Mouse (Mus musculus): ENCODE measurements around the gene Uck1. TPM values are rescaled to one million over a fixed set of nuclear protein-coding genes. Genes with fewer than 3 reads are reported as not detected.

The Uck1 gene
- polyA plus RNA-seq, 1 experiment from 2014 or later = 69.4 TPM

GRCm38 (mm10) chr2:32236760-32237487 lies 23.0 kb downstream of the Uck1 start:
- peak; percentile 48; the same call in 1 of the 2 replicates for ATAC-seq (ENCODE audit: insufficient number of reproducible peaks, insufficient read depth, low FRiP score, low TSS enrichment, low read depth)
- under 1% methylated on average over 20 of the region's 20 CpGs for WGBS
- peaks cover 23% of the 10 kb centered on the region for H3K4me1 ChIP-seq
- peak overlapping the region; percentile 82 for H3K9ac ChIP-seq
- peak overlapping the region; percentile 85 for H3K27ac ChIP-seq
- peaks cover 37% of the 10 kb centered on the region for H3K36me3 ChIP-seq
- no peaks in the 10 kb centered on the region for H3K9me3 ChIP-seq
- H3K27me3 ChIP-seq = no peaks in the 10 kb centered on the region
- peak overlapping the region; percentile 71 for H3K4me3 ChIP-seq
- H3K4me2 ChIP-seq = peak overlapping the region; percentile 85

DNA sequence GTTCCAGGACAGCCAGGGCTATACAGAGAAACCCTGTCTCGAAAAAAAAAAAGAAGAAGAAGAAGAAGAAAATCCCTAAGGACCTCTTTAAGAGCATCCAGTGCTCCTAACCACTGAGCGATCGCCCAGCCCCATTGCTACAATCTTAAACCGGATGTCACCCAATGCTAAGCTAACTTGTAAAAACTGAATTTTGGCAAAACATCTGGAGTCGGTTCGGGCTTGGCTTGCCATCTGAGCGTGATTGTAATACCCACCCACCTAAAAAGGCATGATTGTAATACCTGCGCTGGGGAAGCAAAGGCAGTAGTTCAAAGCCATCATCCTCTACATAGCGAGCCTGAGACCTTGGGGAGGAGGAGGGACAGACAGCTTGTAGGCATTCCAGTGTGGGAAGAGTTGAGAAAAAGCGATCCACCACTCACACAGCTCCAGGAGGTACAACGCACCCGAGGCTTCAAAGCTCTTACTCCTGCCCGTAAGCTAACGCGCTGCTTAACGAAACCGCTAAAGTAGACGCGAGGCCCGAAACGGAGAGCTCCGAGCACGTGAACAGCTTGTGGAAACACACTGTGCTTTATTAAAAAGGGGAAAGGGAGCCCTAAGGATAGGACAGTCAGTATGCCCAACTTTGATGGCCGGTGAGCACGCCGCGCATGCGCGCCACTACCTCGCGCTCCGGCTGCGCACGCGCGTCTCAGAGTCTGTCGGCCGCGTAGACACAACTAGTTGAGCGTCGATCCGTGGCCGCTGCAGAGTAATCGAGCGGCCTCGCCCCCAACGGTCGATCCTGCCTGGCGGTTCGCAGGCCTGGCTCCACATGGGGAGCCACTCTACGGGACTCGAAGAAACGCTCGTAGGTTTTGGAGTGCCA lies 23.8 kb downstream of the Uck1 start, which contains the start of gene Pomt1:
Pomt1 (plus strand) TSS at position 705 of the 874 bp plus-strand sequence.
- WGBS = under 1% methylated on average over 54 of the region's 54 CpGs
- Histone ChIP-seq H3K27me3 (no peaks in the 10 kb centered on the region), H3K4me3 (peak within 1 kb of the TSS; percentile 71), H3K9ac (peak within 1 kb of the TSS; percentile 82), H3K4me2 (peak within 1 kb of the TSS; percentile 85), H3K27ac (peak within 1 kb of the TSS; percentile 94), H3K4me1 (peaks cover 23% of the 10 kb centered on the region), H3K9me3 (no peaks in the 10 kb centered on the region), H3K36me3 (peaks cover 38% of the 10 kb centered on the region)
- peak; percentile 77 for ATAC-seq (ENCODE audit: insufficient number of reproducible peaks, insufficient read depth, low FRiP score, low TSS enrichment, low read depth)

DNA sequence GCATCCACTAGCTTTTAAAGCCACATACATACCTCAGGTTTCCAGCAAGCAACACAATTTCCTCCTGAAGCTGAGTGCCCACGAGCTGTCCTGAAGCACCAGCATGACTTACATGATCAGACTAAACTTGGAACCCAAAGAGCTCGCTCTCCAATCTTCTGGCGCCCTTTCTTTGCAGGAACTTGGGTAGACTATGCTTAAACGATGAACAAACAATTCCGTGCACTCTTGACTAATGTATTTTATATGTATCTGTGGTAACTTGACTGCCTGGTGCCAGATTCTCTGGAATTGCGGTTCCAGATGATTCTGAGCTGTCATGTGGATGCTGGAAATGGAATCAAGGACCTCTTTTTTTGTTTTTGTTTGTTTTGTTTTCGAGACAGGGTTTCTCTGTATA lies 24.5 kb downstream of the Uck1 start:
- ATAC-seq (ENCODE audit: insufficient number of reproducible peaks, insufficient read depth, low FRiP score, low TSS enrichment, low read depth) = no peak
- Histone ChIP-seq H3K27ac (peak overlapping the region; percentile 94), H3K27me3 (no peaks in the 10 kb centered on the region), H3K4me1 (peaks cover 23% of the 10 kb centered on the region), H3K9ac (peak overlapping the region; percentile 80), H3K36me3 (peaks cover 45% of the 10 kb centered on the region), H3K9me3 (no peaks in the 10 kb centered on the region), H3K4me3 (peak overlapping the region; percentile 71), H3K4me2 (peak overlapping the region; percentile 85)
- WGBS = 30% methylated on average over 7 of the region's 7 CpGs

DNA sequence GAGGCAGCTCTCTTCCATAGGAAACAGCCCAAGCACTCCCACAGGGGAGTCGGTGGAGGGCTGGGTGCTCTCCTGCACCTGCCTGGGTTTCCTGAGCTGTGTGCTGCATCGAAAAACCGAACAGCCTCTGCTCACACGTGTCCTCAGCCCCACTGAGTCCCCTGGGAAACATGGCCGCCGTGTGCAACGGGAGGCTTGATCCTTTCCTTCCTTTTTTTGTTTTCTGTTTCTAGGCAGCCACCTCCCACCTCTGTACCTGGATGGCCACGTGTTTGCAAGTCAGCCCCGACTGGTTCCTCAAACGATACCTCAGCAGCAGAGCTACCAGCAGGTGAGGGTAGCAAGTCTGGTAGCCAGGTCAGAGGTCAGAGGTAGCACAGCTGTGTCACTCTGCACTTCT lies 37.9 kb downstream of the Uck1 start:
- peaks cover 100% of the 10 kb centered on the region for H3K36me3 ChIP-seq
- no peak for ATAC-seq (ENCODE audit: insufficient number of reproducible peaks, insufficient read depth, low FRiP score, low TSS enrichment, low read depth)
- H3K4me2 ChIP-seq = no peak overlapping the region
- 0 out of 2 replicates have a peak overlapping the region, but pooled peaks have one; percentile 3 for H3K9ac ChIP-seq
- H3K4me1 ChIP-seq = no peaks in the 10 kb centered on the region
- WGBS = 87% methylated on average over 10 of the region's 10 CpGs
- H3K27ac ChIP-seq = no peak overlapping the region
- H3K27me3 ChIP-seq = no peaks in the 10 kb centered on the region
- no peak overlapping the region for H3K4me3 ChIP-seq
- H3K9me3 ChIP-seq = no peaks in the 10 kb centered on the region

DNA sequence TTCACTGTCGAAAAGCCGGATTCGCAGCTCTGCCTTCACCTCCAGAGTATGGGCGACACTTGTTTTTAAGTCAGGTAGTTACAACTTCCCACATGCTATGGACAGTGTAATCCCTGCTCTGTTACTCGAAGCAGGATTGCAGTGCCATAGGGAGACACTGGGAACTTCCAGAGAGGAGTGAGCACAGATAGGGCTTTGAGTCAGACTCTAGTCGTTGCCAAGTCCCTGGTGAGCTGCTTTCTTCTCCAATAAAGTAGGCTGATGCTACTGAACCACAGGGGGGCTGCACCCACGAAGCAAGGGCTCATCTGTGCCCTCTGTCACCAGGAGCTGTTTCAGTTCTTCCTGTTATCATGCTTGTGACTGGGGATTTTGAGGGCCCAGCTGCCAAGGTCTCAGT lies 38.4 kb downstream of the Uck1 start:
- H3K9me3 ChIP-seq = no peaks in the 10 kb centered on the region
- WGBS = 92% methylated on average over 7 of the region's 7 CpGs

GRCm38 (mm10) chr2:32220969-32221368 lies 39.0 kb downstream of the Uck1 start:
- 95% methylated on average over 10 of the region's 10 CpGs for WGBS
- H3K4me1 ChIP-seq = no peaks in the 10 kb centered on the region
- H3K4me3 ChIP-seq = no peak overlapping the region
- no peaks in the 10 kb centered on the region for H3K27me3 ChIP-seq
- no peaks in the 10 kb centered on the region for H3K9me3 ChIP-seq
- no peak overlapping the region for H3K4me2 ChIP-seq
- H3K27ac ChIP-seq = no peak overlapping the region
- no peak for ATAC-seq (ENCODE audit: insufficient number of reproducible peaks, insufficient read depth, low FRiP score, low TSS enrichment, low read depth)
- H3K36me3 ChIP-seq = peaks cover 100% of the 10 kb centered on the region
- H3K9ac ChIP-seq = no peak overlapping the region

More for the DNA sequence above, 38.4 kb downstream of the Uck1 start:
- no peaks in the 10 kb centered on the region for H3K4me1 ChIP-seq
- no peak overlapping the region for H3K4me3 ChIP-seq
- H3K36me3 ChIP-seq = peaks cover 100% of the 10 kb centered on the region
- no peaks in the 10 kb centered on the region for H3K27me3 ChIP-seq
- 0 out of 2 replicates have a peak overlapping the region, but pooled peaks have one; percentile 3 for H3K9ac ChIP-seq
- no peak overlapping the region for H3K4me2 ChIP-seq
- no peak overlapping the region for H3K27ac ChIP-seq
- ATAC-seq (ENCODE audit: insufficient number of reproducible peaks, insufficient read depth, low FRiP score, low TSS enrichment, low read depth) = no peak

DNA sequence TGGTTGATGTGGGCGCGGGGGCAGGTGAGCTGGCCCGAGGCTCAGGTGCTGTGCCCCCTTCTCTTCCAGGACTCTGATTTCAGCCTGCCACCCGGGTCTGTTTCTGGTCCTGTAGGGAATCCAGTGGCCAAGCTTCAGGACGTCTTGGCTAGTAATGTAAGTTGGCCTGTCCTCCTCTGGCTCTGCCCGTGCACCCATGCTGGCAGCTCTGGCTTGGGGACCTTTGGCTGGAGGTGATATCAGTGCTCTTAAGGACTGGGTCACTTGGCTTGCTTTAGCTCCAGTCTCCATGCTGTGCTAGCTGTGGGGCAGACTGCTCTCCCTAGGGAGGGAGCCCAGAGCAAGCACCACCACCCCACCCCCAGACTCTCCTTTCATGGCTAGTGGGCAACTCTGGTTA lies 39.9 kb downstream of the Uck1 start:
- H3K9ac ChIP-seq = no peak overlapping the region
- H3K36me3 ChIP-seq = peaks cover 100% of the 10 kb centered on the region
- no peaks in the 10 kb centered on the region for H3K9me3 ChIP-seq
- no peaks in the 10 kb centered on the region for H3K27me3 ChIP-seq
- no peak for ATAC-seq (ENCODE audit: insufficient number of reproducible peaks, insufficient read depth, low FRiP score, low TSS enrichment, low read depth)
- H3K27ac ChIP-seq = no peak overlapping the region
- H3K4me1 ChIP-seq = no peaks in the 10 kb centered on the region
- H3K4me3 ChIP-seq = no peak overlapping the region
- WGBS = 92% methylated on average over 6 of the region's 6 CpGs
- no peak overlapping the region for H3K4me2 ChIP-seq

- Histone ChIP-seq H3K4me3 (no peak overlapping the region), H3K27ac (no peak overlapping the region), H3K9me3 (no peaks in the 10 kb centered on the region), H3K36me3 (peaks cover 100% of the 10 kb centered on the region), H3K27me3 (no peaks in the 10 kb centered on the region), H3K9ac (no peak overlapping the region), H3K4me2 (no peak overlapping the region), H3K4me1 (no peaks in the 10 kb centered on the region)
- no peak for ATAC-seq (ENCODE audit: insufficient number of reproducible peaks, insufficient read depth, low FRiP score, low TSS enrichment, low read depth)
- WGBS = 94% methylated on average over 14 of the region's 14 CpGs
Measured at GRCm38 (mm10) chr2:32219501-32219900, 40.5 kb downstream of the Uck1 start.

DNA sequence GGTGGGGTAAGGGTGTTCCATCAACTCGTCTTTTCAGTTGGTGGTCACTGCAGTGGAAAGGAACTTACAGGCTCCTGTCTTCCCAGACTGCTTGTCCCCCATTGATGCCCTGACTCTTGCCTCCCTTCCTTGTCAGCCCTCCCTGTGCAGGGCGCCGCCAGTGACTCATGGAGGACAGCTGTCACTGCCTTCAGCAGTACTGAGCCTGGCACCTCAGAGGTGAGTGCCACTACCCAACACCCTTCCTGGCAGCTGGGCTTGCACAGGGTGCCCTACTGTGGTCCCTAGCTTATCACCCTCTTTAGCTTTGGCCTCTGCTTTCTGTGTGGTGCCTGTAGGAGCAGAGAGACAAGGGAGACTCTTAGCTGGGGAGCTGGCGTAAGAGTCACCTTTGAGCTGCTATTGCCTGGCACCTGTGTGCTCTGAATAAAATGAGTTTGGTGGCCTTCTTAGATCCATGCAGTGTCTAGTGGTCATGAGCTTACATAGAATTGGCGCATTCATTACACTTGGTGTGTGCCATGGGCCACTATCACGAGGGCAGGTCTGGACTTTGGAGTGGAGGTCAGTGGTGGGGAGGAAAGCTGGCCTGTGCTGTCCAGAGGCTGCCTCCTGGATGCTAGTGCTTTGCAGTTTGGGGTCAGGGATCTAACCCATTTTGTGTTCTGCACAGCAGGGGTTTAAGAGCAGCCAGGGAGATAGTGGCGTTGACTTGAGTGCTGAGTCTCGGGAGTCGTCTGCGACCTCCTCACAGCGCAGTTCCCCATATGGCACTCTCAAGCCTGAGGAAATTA lies 41.2 kb downstream of the Uck1 start:
- H3K4me2 ChIP-seq = no peak overlapping the region
- H3K27me3 ChIP-seq = no peaks in the 10 kb centered on the region
- ATAC-seq (ENCODE audit: insufficient number of reproducible peaks, insufficient read depth, low FRiP score, low TSS enrichment, low read depth) = no peak
- no peak overlapping the region for H3K9ac ChIP-seq
- WGBS = 90% methylated on average over 11 of the region's 11 CpGs
- H3K36me3 ChIP-seq = peaks cover 100% of the 10 kb centered on the region
- H3K9me3 ChIP-seq = no peaks in the 10 kb centered on the region
- H3K4me1 ChIP-seq = no peaks in the 10 kb centered on the region
- no peak overlapping the region for H3K4me3 ChIP-seq
- H3K27ac ChIP-seq = no peak overlapping the region

- WGBS = 85% methylated on average over 5 of the region's 5 CpGs
- Histone ChIP-seq H3K4me2 (no peak overlapping the region), H3K9me3 (no peaks in the 10 kb centered on the region), H3K4me1 (no peaks in the 10 kb centered on the region), H3K9ac (no peak overlapping the region), H3K27me3 (no peaks in the 10 kb centered on the region), H3K36me3 (peaks cover 100% of the 10 kb centered on the region), H3K4me3 (no peak overlapping the region), H3K27ac (no peak overlapping the region)
- no peak for ATAC-seq (ENCODE audit: insufficient number of reproducible peaks, insufficient read depth, low FRiP score, low TSS enrichment, low read depth)
Measured at GRCm38 (mm10) chr2:32218113-32218512, 41.8 kb downstream of the Uck1 start.

DNA sequence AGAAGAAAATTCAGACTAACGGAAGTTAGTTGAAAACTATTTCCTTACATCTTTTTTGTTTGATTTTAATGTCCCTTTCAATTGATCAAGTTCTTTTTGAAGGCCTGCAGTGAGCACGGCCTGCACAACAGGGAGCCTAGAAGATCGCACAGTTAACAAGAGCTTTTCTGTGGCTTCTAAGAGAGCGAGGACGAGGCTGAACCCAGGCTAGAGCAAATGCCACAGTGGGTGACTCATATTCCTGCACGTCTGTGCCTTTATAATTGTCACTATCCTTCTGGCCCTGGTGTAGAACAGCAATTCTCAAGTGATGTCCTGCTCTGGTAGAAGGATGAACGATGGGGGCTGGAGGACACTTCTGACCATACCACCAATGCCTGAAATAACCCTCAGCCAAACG lies 42.3 kb downstream of the Uck1 start:
- no peak for ATAC-seq (ENCODE audit: insufficient number of reproducible peaks, insufficient read depth, low FRiP score, low TSS enrichment, low read depth)
- H3K36me3 ChIP-seq = peaks cover 100% of the 10 kb centered on the region
- no peaks in the 10 kb centered on the region for H3K9me3 ChIP-seq
- no peaks in the 10 kb centered on the region for H3K27me3 ChIP-seq
- H3K4me2 ChIP-seq = no peak overlapping the region
- no peak overlapping the region for H3K9ac ChIP-seq
- no peaks in the 10 kb centered on the region for H3K4me1 ChIP-seq
- no peak overlapping the region for H3K4me3 ChIP-seq
- H3K27ac ChIP-seq = no peak overlapping the region
- WGBS = 88% methylated on average over 8 of the region's 8 CpGs
